Mouse (Mus musculus) thymus, postnatal 25 days (tissue): ENCODE measurements around the gene Edaradd.
"Not testable (repeated sequence)": the region's sequence is repeated elsewhere in the genome, so short reads cannot be mapped to it uniquely, and the experiment has no call there.

Experiments used
- DNase-seq: peaks from one replicate; pipeline ENCODE4 v3.0.0; 2022

The Edaradd gene

GRCm38 (mm10) chr13:12511189-12511965 lies 8.9 kb downstream of the Edaradd start:
- peak; percentile 71 for DNase-seq

DNA sequence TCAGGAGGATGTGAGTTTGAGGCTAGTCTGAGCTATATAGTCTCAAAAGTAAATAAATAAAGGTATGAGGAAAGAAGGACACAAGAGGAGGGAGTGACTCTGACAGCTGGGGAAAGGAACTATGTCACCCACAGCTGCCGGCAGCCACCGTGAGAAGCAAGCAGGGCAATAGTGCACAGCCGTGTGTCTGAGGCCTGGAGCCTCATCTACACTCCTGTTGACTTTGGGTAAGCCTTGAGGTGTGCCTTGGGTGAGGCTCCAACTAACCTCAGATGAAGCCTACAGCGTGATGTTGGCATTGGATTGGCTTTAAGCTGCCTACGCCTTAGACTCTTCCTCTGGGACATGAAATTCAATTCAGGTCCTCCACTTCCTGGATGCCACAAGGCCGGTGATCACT lies 10.2 kb downstream of the Edaradd start:
- DNase-seq, result peak; percentile 67

GRCm38 (mm10) chr13:12507426-12507825 lies 12.8 kb downstream of the Edaradd start:
- DNase-seq, result peak; percentile 66

- DNase-seq, result no peak
Observed at GRCm38 (mm10) chr13:12505359-12505758, 14.9 kb downstream of the Edaradd start.

- DNase-seq, result peak; percentile 51
Observed at GRCm38 (mm10) chr13:12503238-12503751, 16.9 kb downstream of the Edaradd start.

DNA sequence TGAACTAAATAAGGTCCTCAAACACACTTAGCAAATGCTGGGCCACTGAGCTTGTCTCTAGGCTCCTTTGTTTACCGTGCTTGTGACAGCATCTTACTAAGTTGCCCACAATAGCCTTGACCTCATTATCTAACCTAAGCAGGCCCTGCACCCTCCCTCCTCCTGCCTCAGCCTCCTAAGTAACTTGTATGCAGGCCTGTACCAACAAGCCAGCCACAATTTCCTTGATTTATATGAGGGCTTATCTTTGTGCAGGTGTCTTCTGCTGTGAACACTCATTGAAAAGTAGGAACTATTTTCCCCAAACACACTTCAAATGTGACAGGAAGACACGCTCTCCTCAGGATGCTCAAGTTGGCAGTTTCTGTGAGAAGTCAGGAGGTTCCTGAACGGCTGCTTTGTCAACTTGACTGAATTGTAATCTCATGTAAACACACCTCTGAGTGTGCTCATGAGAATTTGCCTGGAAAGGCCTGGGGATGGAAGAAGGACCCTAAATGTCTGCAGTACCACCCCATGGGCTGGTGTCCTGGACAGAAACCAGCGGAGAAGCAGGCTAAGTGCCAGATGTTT lies 17.5 kb downstream of the Edaradd start:
- no peak for DNase-seq

GRCm38 (mm10) chr13:12499107-12499506 lies 21.1 kb downstream of the Edaradd start:
- no peak for DNase-seq

DNA sequence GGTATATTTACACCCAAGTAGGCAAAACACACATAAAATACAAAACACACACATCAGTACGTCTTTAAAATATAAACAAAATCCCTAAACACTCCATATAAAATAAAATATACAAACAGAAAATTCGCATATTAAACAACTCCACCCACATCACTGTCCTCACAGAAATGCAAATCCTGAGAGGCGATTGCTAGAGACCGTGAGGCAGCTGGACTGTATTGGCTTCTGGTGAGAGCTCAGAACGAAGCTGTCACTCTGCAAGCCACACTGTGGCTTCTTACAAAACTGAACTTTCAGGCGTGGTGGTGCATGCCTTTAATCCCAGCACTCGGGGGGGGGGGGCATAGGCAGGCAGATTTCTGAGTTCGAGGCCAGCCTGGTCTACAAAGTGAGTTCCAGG lies 22.4 kb downstream of the Edaradd start:
- no peak for DNase-seq

DNA sequence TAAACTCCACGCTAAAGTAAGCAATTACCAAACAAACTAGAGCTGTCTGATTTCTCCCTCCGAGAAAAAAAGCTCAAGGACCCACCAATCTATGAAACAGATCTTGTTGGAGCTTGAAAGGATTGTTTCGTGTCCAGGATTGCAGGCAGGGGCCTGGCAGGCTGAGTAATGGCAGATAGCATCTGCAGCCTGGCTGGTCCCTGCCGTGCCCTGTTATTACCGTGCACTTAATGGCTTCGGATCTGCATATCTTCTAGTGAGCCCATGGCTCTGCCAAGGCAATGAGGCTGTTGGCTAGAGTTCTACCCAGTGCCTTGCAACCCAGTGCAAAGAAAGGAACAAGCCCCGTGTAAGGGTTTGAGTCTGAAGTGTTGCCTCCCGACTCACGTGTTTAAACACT lies 25.5 kb downstream of the Edaradd start:
- DNase-seq, result no peak

DNA sequence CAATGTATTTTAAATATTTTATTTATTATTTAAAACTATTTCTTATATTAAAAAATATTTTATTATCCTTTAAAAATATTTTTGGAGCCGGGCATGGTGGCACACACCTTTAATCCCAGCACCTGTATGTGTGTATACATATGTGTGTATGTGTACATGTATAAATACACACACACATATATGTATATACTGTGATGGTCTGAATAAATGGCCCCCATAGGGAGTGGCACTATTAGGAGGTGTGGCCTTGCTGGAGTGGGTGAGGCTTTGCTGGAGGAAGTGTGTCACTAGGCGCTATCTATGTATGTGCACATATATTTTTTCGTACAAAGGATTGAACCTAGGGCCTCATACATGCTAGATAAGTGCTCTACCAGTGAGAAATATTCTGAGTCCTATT lies 27.7 kb downstream of the Edaradd start:
- DNase-seq, result no peak

DNA sequence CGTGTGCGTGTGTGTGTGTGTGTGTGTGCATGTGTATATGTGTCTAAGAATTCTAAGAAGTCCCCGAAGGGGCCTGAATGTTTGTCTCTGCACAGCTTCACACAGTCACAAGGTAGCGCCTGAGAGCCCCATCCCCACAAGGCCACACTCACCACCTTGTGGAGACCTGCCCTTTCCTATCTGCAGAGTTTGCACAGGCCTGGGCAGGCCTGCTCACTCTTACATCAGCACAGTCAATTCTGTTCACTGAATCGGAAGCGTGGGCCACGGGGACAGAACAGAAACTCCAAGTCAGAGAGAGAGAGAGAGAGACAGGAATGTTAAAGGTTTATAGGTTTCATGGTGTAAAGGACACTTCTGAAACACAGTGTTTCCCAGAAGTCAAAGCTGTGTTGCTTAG lies 34.6 kb downstream of the Edaradd start:
- peak; percentile 24 for DNase-seq

GRCm38 (mm10) chr13:12485197-12485596 lies 35.0 kb downstream of the Edaradd start:
- no peak for DNase-seq

DNA sequence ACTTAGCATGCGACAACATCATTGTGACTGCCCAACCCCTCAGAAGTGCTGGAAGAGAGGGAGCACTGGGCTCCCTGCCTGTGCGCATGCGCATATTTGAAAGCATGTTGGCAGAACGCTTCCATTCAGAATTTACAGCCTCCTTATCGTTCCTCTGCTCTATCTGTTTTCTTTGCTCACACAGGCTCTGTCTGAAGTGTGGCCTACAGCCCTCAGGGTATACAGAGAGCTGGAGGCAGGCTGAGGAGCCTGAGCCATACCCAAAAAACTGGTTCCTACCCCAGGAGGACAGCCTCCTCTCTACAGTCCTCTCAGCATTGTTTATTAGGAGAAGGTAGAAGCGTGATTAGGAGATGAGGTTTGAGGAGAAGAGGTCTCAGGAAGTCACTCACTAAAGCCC lies 40.4 kb downstream of the Edaradd start:
- DNase-seq, result no peak

- DNase-seq, result no peak
Observed at GRCm38 (mm10) chr13:12478301-12478700, 41.9 kb downstream of the Edaradd start.

DNA sequence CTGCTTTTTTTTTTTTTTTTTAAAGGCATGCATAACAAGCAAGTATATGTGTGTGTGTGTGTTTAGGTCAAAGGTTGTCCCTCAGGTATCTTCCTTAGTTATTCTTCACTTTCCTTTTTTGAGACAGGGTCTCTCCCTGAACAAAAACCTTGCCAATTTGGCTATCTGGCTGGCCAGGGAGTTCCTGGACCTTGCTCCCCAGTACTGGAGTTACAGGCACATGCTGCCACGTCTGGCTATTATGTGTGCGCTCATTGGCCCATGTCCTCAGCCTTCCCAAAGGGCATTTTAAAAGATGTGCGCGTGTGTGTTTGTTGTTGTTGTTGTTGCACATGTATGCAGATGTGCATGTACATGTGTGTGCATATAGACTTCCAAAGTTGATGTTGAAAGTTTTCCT lies 43.4 kb downstream of the Edaradd start:
- no peak for DNase-seq

GRCm38 (mm10) chr13:12475239-12475638 lies 45.0 kb downstream of the Edaradd start:
- peak; percentile 30 for DNase-seq

DNA sequence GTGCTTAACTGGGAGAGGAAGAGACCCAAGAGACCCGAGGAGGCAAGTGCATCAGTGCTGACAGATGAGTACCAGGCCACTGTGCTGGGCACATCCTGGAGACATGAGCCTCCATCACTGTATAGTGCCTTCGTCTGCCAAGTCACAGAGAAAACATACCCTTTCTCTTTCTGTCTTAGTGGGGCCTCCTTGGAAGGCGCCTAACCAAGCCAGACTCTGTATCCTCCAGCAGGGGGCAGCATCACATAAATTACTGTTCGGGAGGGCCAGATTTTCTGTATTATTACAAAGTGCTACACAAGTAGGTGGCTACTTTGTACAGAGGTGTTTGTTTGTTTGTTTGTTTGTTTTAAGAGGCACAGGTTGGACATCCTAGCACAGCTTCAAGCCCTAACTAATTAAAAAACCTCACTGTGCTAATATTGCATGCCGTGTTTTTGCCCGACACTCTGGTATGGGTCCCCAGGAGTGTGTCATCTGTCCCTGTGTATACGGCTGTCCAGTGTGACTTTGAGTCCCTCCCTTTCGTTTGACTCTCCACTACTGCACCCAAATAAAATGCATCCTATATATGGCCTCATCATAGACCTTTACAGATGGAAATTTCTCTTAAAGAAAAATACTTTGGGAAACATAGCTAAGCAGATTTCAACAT lies 46.4 kb downstream of the Edaradd start:
- DNase-seq, result peak; percentile 85

GRCm38 (mm10) chr13:12468488-12468887 lies 51.8 kb downstream of the Edaradd start:
- no peak for DNase-seq

GRCm38 (mm10) chr13:12464844-12465243 lies 55.4 kb downstream of the Edaradd start, which contains the start of gene Lgals8:
TSS of gene Lgals8 (minus strand) at chr13:12464944.
- DNase-seq, result no peak

- DNase-seq, result not testable (repeated sequence)
Observed at GRCm38 (mm10) chr13:12464159-12464558, 56.1 kb downstream of the Edaradd start.

DNA sequence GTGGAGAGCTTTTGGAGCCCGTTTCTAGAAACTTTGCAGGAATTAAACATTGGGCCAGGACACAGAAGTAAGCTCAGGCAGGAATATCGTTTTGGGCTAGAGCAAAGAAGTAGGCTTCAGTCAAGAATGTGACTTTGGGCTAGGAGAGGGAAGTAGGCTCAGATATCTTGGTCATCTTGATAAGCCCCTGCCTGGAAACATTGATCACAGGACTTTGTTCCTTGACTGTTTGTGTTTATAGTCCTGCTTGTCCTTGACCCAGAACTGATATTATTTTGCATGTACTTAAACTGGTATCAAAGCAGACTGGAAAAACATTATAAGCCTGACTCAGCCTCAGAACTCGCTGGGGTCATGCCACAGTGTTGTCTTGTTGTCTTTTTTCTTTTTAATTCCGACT lies 57.6 kb downstream of the Edaradd start:
- no peak for DNase-seq

DNA sequence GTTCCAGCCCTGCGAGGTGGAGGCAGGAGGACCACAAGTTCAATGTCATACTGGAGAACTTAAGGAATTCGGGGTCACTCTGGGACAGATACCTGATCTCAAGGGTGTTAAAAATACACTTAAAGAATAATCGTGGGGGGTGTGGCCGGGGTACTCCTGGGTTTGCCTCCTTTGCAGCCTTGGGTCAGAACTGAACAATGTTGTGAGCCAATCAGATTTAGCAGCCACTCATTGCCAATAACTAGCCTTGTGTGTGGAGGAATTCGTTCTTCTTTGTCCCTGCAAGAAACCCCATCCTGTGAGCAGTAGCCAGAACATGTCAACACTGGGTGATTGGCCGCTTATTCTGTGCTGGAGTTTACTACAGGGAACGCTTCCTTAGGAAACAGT lies 58.5 kb downstream of the Edaradd start:
- no peak for DNase-seq

GRCm38 (mm10) chr13:12460881-12461729 lies 59.1 kb downstream of the Edaradd start:
- DNase-seq, result peak; percentile 94
